Mouse (Mus musculus) cerebellum, adult 9-11 months (tissue): Measurements from ENCODE around the gene Zfp472.

Source experiments
- DNase-seq: peaks from one replicate; pipeline ENCODE4 v3.0.0; 2022

Gene Zfp472

GRCm38 (mm10) chr17:32965623-32966290, at the start of gene Zfp472:
Gene Zfp472, plus strand, starts transcription at chr17:32965814.
- DNase-seq, result peak; percentile 90

DNA sequence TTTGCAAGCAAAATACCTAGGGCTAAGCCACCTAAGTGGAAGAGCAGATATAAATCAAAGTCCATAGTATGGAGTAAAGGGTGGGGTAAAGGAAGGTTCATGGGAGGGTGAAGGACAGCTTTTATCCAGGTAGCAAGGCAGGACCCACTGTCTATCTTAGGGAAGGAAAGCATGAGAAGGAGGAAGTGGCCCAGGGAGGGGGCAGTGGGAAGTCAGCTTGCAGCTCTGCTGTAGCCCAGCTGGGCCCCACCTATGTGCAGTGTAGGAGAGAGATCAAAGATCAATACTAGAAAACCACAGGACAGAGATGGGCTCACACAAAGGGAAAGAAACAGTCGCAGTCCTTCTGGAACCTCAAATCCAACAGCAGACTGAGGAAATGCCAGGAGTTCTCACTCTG, 49.5 kb upstream of the Zfp472 start:
- DNase-seq, result no peak

GRCm38 (mm10) chr17:32917131-32917530, 48.5 kb upstream of the Zfp472 start, which contains the start of gene Cyp4f14:
Gene Cyp4f14, minus strand, starts transcription at chr17:32917342.
- DNase-seq, result peak; percentile 69

DNA sequence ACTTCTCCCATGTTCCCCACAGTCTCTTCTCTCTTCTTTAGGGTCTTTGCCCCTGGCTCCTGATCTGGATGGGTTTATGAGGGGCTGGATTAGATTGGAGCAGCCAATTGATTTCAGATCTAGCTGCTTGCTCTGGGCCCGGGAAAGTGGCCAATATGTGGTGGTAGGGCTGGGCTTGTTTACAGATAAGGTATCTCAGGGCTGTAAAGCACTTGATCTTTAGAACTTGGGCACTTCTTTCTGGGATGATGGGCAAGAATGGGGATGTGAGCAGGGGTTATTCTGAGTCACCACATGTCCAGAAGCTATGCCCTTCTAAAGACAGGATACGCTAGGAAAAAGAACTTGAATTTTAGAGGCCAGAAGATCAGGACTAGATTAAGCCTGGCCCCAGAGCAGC, 46.5 kb upstream of the Zfp472 start:
- DNase-seq, result no peak

- no peak for DNase-seq
These were observed 41.9 kb upstream of the Zfp472 start for GRCm38 (mm10) chr17:32923681-32924080.

GRCm38 (mm10) chr17:32924658-32925312, 40.8 kb upstream of the Zfp472 start:
- peak; percentile 78 for DNase-seq

DNA sequence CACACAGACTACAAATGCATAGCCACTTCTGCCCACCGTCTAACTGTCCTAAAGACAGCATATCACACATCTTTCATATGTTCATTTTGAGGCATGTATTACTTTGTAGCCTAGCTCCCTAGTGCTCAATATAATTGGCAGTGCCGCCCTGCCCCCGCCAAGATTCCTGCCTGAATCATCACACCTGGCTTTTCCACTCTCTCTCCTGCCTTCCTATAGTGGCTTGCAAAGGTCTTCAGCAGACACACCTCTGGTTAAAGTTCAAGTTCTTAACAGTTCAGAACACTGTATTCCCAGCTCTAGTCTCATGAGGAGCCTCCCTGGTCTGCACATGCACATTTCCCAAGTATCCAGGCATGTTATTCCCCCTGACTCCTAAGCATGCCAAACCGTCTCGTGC, 37.8 kb upstream of the Zfp472 start:
- no peak for DNase-seq

- DNase-seq, result no peak
These were observed 25.8 kb upstream of the Zfp472 start for GRCm38 (mm10) chr17:32939831-32940230.

DNA sequence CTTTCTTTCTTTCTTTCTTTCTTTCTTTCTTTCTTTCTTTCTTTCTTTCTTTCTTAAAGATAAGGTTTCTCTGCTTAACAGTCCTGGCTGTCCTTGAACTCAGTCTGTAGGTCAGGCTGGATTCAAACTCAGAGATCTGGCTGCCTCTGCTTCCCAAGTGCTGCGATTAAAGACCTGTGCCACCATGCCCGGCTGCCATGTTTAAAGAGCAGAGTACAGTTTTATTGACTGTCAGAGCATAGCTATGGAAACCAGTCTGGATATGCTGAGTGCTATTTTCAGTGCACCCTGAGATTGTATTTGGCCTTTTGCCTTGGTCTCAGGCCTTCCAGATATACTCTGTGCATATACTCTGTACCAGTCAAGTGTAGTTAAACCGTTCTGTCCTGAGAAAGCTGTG, 22.0 kb upstream of the Zfp472 start:
- DNase-seq, result no peak

GRCm38 (mm10) chr17:32944402-32945035, 21.1 kb upstream of the Zfp472 start:
- DNase-seq, result no peak

- no peak for DNase-seq
These were observed 18.9 kb upstream of the Zfp472 start for GRCm38 (mm10) chr17:32946716-32947115.

- peak; percentile 91 for DNase-seq
These were observed 18.2 kb upstream of the Zfp472 start, which contains the start of gene Cyp4f13 for GRCm38 (mm10) chr17:32947215-32947914. Gene Cyp4f13, minus strand, starts transcription at chr17:32947402.

DNA sequence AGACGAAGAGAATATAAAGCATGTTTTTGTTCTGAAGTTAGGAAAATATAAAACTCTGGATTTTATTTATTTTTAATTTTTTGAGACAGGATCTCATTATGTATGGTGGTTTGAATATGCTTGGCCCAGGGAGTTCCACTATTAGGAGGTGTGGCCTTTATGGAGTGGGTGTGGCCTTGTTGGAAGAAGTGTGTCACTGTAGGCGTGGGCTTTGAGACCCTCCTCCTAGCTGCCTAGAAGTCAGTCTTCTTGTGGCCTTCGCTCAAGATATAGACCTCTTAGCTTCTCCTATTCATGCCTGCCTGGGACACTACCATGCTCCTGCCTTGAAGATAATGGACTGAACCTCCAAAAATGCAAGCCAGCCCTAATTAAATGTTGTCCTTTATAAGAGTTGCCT, 15.5 kb upstream of the Zfp472 start:
- no peak for DNase-seq

GRCm38 (mm10) chr17:32951006-32951405, 14.6 kb upstream of the Zfp472 start:
- DNase-seq, result no peak

- peak; percentile 83 for DNase-seq
These were observed 14.2 kb upstream of the Zfp472 start for GRCm38 (mm10) chr17:32951441-32951840.

- no peak for DNase-seq
These were observed 376 bp upstream of the Zfp472 start for GRCm38 (mm10) chr17:32965253-32965622.

DNA sequence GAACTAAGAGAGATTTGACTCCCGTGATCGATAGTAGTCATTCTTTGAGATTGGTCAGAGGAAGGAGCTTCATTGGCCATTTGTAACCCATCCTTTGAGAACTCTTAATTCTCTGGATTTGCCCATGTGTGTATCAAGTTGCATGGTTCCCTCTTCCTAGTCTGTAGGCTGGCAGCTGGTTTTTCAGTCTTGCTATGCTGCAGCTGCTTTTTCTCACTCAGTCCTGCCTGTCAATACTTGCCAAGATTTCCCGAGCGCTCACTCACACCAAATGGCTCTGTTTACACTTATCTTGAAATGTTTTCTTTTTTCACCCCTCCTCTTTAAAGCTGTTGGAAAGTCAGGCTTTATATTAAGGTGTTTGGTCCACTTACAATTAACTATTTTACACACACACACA, 15.7 kb downstream of the Zfp472 start:
- DNase-seq, result no peak

GRCm38 (mm10) chr17:32986301-32986700, 20.7 kb downstream of the Zfp472 start:
- no peak for DNase-seq

GRCm38 (mm10) chr17:32991965-32992698, 26.5 kb downstream of the Zfp472 start:
- peak; percentile 18 for DNase-seq

DNA sequence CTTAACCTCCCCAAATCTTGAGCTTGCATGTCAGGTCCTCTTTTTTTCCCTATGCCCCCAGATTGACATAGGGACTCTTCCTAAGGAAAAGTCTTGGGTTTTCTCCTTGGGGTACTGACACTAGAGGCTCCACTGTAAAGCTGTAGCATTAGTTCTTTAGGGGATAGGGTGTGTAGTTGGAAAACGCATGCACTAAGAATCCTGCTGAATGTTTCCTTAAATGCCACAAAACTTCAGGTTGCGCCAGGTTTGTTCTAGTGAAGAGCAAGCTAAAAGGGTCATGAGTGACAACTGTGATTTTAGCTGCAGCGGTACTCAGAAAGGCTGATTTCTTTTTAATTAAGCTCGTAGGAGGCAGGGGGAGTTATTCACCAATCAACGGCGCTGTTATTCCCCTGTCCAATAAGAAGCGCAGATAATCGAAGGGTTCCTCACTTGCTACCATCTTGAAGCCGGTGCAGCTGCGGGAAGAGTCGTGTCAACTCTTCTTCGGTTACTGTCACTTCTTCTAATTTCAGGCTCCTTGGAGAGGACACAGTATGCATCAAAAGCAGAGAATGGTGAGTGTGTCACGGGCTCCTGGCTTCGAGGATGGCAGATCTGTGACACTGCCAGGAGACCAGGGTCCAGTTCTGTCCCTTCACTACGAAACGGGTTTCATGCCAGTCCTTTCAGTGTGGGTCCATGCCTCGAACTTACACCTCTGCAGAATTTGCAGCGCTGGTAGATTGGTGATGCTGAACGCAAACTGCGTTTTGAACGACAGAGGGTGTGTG, 27.3 kb downstream of the Zfp472 start, which contains the start of gene Zfp952:
Gene Zfp952 (plus strand): TSS at position 431 of the 776 bp plus-strand sequence.
- peak; percentile 83 for DNase-seq

GRCm38 (mm10) chr17:32998492-32998891, 32.9 kb downstream of the Zfp472 start:
- DNase-seq, result no peak

DNA sequence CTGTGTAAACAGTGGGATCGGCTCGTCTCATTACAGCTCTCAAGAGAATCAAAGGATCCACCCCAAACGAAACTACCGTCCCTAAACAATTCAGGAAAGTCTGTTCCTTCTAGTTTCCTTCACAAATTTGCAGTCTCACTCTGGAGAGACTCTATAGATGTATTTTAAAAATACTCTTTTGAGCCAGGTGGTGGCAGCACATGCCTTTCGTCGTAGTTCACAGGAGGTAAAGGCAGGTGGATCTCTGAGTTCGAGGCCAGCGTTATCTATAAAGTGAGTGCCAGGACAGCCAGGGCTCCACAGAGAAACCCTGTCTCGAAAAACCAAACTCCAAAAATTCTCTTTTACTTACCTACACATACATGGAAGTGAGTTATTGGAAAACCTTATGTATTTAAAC, 42.7 kb downstream of the Zfp472 start:
- DNase-seq, result no peak
